Mouse (Mus musculus) MEL (cell line): ENCODE measurements around the gene Zfp119a. TPM values are rescaled to one million over a fixed set of nuclear protein-coding genes. Genes with fewer than 3 reads are reported as not detected.
A peak's percentile ranks its signal among the peaks of the same experiment; 100 is the strongest.
"Not testable (repeated sequence)": the region's sequence is repeated elsewhere in the genome, so short reads cannot be mapped to it uniquely, and the experiment has no call there.

Experiments used
- DNase-seq: peaks from one replicate; pipeline ENCODE4 v3.0.0; 2011; ENCODE audit warnings: low read depth, low spot score
- H3K27ac ChIP-seq: 2 replicates; pipeline ENCODE4 v1.5.1; 2012; ENCODE audit warnings: low read depth, mild to moderate bottlenecking, control low read depth, low read length, moderate library complexity; ENCODE audit not compliant: control insufficient read depth
- H3K27me3 ChIP-seq, 2 experiments: fragments of 150-350 bp in 1 of 2; sonication (generic) in 1 of 2; 2 replicates each; pipeline ENCODE4 v1.6.1; 2012; ENCODE audit warnings: low read length in 2 of 2, mild to moderate bottlenecking in 2 of 2, improper control_type of control experiment in 1 of 2, moderate library complexity in 1 of 2; ENCODE audit not compliant: insufficient read depth in 2 of 2, control insufficient read depth in 1 of 2
- H3K36me3 ChIP-seq, 2 experiments: 2 replicates each; pipeline ENCODE4 v1.6.1; 2012 to 2014; ENCODE audit warnings: low read length in 2 of 2, improper control_type of control experiment in 1 of 2, inconsistent platforms in 1 of 2, mild to moderate bottlenecking in 1 of 2; ENCODE audit not compliant: insufficient read depth in 2 of 2, control insufficient read depth in 1 of 2
- H3K4me1 ChIP-seq, 2 experiments: fragments of 150-350 bp in 1 of 2; sonication (generic) in 1 of 2; 2 replicates each; pipeline ENCODE4 v1.6.1; 2012; ENCODE audit warnings: low read length in 2 of 2, improper control_type of control experiment in 1 of 2, mild to moderate bottlenecking in 1 of 2; ENCODE audit not compliant: insufficient read depth in 2 of 2, control insufficient read depth in 1 of 2
- H3K4me3 ChIP-seq, 2 experiments: fragments of 150-350 bp in 1 of 2; sonication (generic) in 1 of 2; 2 replicates each; pipeline ENCODE4 v1.5.1; 2012; ENCODE audit warnings: low read depth in 2 of 2, low read length in 2 of 2, mild to moderate bottlenecking in 2 of 2, moderate library complexity in 2 of 2, control low read depth in 1 of 2, improper control_type of control experiment in 1 of 2; ENCODE audit not compliant: control insufficient read depth in 1 of 2, insufficient read depth in 1 of 2
- H3K79me2 ChIP-seq: 2 replicates; pipeline ENCODE4 v1.6.1; 2012; ENCODE audit warnings: mild to moderate bottlenecking, low read length, moderate library complexity; ENCODE audit not compliant: control insufficient read depth, poor library complexity, insufficient read depth
- H3K9ac ChIP-seq: 2 replicates; pipeline ENCODE4 v1.6.1; 2012; ENCODE audit warnings: low read depth, mild to moderate bottlenecking, control low read depth, low read length, moderate library complexity; ENCODE audit not compliant: control insufficient read depth, poor library complexity, severe bottlenecking
- H3K9me3 ChIP-seq: fragments of 150-350 bp; sonication (generic); replicated peaks from 2 replicates; pipeline ENCODE4 v1.6.1; 2012; ENCODE audit warnings: mild to moderate bottlenecking, low read length, improper control_type of control experiment, moderate library complexity; ENCODE audit not compliant: insufficient read depth
- BHLHE40 ChIP-seq: IDR thresholded peaks from 2 replicates; pipeline ENCODE4 v1.6.1; 2012; ENCODE audit warnings: low read depth, mild to moderate bottlenecking, inconsistent platforms, low read length, improper control_type of control experiment, borderline replicate concordance
- CTCF ChIP-seq, 3 experiments: IDR thresholded peaks in 2 of 3; conservative IDR thresholded peaks in 1 of 3; 2 replicates each; pipeline ENCODE4 v1.5.1; 2011 to 2012; ENCODE audit warnings: low read length in 3 of 3, low read depth in 2 of 3, mild to moderate bottlenecking in 2 of 3, improper control_type of control experiment in 1 of 3, inconsistent platforms in 1 of 3, mixed read lengths in 1 of 3, moderate library complexity in 1 of 3; ENCODE audit not compliant: control insufficient read depth in 1 of 3, insufficient read depth in 1 of 3, poor library complexity in 1 of 3, severe bottlenecking in 1 of 3
- E2F4 ChIP-seq: IDR thresholded peaks from 2 replicates; pipeline ENCODE4 v1.6.1; 2011; ENCODE audit warnings: low read depth, low read length, improper control_type of control experiment, borderline replicate concordance
- ELF1 ChIP-seq: IDR thresholded peaks from 2 replicates; pipeline ENCODE4 v1.6.1; 2014; ENCODE audit warnings: low read depth, mild to moderate bottlenecking, inconsistent platforms, low read length, improper control_type of control experiment, moderate library complexity
- ETS1 ChIP-seq: IDR thresholded peaks from 2 replicates; pipeline ENCODE4 v1.6.1; 2012; ENCODE audit warnings: low read depth, mild to moderate bottlenecking, inconsistent platforms, low read length, improper control_type of control experiment, moderate library complexity
- HCFC1 ChIP-seq: IDR thresholded peaks from 2 replicates; pipeline ENCODE4 v1.6.1; 2012; ENCODE audit warnings: low read depth, mild to moderate bottlenecking, inconsistent platforms, low read length, improper control_type of control experiment, moderate library complexity
- MAFK ChIP-seq: IDR thresholded peaks from 2 replicates; pipeline ENCODE4 v1.6.1; 2011; ENCODE audit warnings: low read depth, mild to moderate bottlenecking, low read length, improper control_type of control experiment, borderline replicate concordance
- NELFE ChIP-seq: IDR thresholded peaks from 2 replicates; pipeline ENCODE4 v1.6.1; 2011; ENCODE audit warnings: low read depth, low read length, improper control_type of control experiment
- NRF1 ChIP-seq: IDR thresholded peaks from 2 replicates; pipeline ENCODE4 v1.6.1; 2014; ENCODE audit warnings: low read depth, mild to moderate bottlenecking, inconsistent platforms, low read length, improper control_type of control experiment, moderate library complexity; ENCODE audit not compliant: poor library complexity, insufficient read depth, severe bottlenecking
- POLR2A ChIP-seq, 2 experiments: IDR thresholded peaks; 2 replicates each; pipeline ENCODE4 v1.6.1; 2011 to 2012; ENCODE audit warnings: low read length in 2 of 2, mild to moderate bottlenecking in 2 of 2, control low read depth in 1 of 2, improper control_type of control experiment in 1 of 2, low read depth in 1 of 2, moderate library complexity in 1 of 2; ENCODE audit not compliant: control insufficient read depth in 1 of 2, insufficient read depth in 1 of 2, poor library complexity in 1 of 2
- POLR2AphosphoS2 ChIP-seq: IDR thresholded peaks from 2 replicates; pipeline ENCODE4 v1.6.1; 2011; ENCODE audit warnings: low read length, improper control_type of control experiment
- RCOR1 ChIP-seq: IDR thresholded peaks from 2 replicates; pipeline ENCODE4 v1.6.1; 2012; ENCODE audit warnings: low read depth, mild to moderate bottlenecking, inconsistent platforms, low read length, improper control_type of control experiment
- SIN3A ChIP-seq: IDR thresholded peaks from 2 replicates; pipeline ENCODE4 v1.6.1; 2012; ENCODE audit warnings: low read length, improper control_type of control experiment, inconsistent platforms
- SMC3 ChIP-seq: IDR thresholded peaks from 2 replicates; pipeline ENCODE4 v1.6.1; 2011; ENCODE audit warnings: low read depth, low read length, improper control_type of control experiment
- TBP ChIP-seq: IDR thresholded peaks from 2 replicates; pipeline ENCODE4 v1.8.0; 2011; ENCODE audit warnings: low read depth, low read length, improper control_type of control experiment
- UBTF ChIP-seq: IDR thresholded peaks from 2 replicates; pipeline ENCODE4 v1.6.1; 2012; ENCODE audit warnings: low read depth, mild to moderate bottlenecking, inconsistent platforms, low read length, improper control_type of control experiment, moderate library complexity, borderline replicate concordance; ENCODE audit not compliant: insufficient read depth
- USF2 ChIP-seq, 2 experiments: IDR thresholded peaks; 2 replicates each; pipeline ENCODE4 v1.6.1; 2011 to 2012; ENCODE audit warnings: improper control_type of control experiment in 2 of 2, low read length in 2 of 2, borderline replicate concordance in 1 of 2, inconsistent platforms in 1 of 2, low read depth in 1 of 2, mild to moderate bottlenecking in 1 of 2; ENCODE audit not compliant: insufficient read depth in 1 of 2
- ZC3H11A ChIP-seq: IDR thresholded peaks from 2 replicates; pipeline ENCODE4 v1.6.1; 2012; ENCODE audit warnings: low read depth, mild to moderate bottlenecking, inconsistent platforms, low read length, improper control_type of control experiment
- ZMIZ1 ChIP-seq: IDR thresholded peaks from 2 replicates; pipeline ENCODE4 v1.6.1; 2012; ENCODE audit warnings: low read depth, mild to moderate bottlenecking, inconsistent platforms, low read length, improper control_type of control experiment, moderate library complexity
- polyA plus RNA-seq, 2 experiments: library from polyadenylated mRNA; stranded (reverse) in 1 of 2; unstranded in 1 of 2; fragments of >175 nt in 1 of 2; fragments of >200 nt in 1 of 2; gene quantifications; 2 replicates each; pipeline versions ENCODE4 v1.2.1 to v1.2.4; 2012; ENCODE audit warnings: low replicate concordance in 2 of 2, low read depth in 1 of 2; ENCODE audit not compliant: insufficient read length in 2 of 2, insufficient read depth in 1 of 2, missing spikeins in 1 of 2
- total RNA-seq: library from RNA; depleted of rRNA; stranded (reverse); fragments of 300-350 nt; gene quantifications from 2 replicates; pipeline ENCODE4 v1.2.3, GENCODE M21; 2012; rRNA removed

Gene Zfp119a
- total RNA-seq (1.7 TPM in 2 replicates), polyA plus RNA-seq (under 1 TPM in 1 of 2 experiments, not detected in 1; 0.71 TPM)

- Histone ChIP-seq H3K4me3 (peak within 1 kb of the TSS; percentile 75 to 78), H3K9ac (peak within 1 kb of the TSS; percentile 67), H3K27ac (peak within 1 kb of the TSS; percentile 41), H3K36me3 (peaks cover 0 to 13% of the 10 kb centered on the region in 2 experiments; a peak in 2 of 4 replicates)
- peak; percentile 93 for DNase-seq
- TF ChIP-seq NRF1 = peak; percentile 46; the same call in 1 of the 2 replicates
- TF ChIP-seq ZMIZ1 = peak; percentile 50; the same call in 1 of the 2 replicates
- 0 out of 2 replicates have a peak, but pooled peaks have one; percentile 28 for TF ChIP-seq NELFE
- TF ChIP-seq SIN3A = peak; percentile 10; the same call in 1 of the 2 replicates
- TF ChIP-seq HCFC1 = peak; percentile 73
- TF ChIP-seq ELF1 = peak; percentile 49; the same call in 1 of the 2 replicates
- peak; percentile 68 for TF ChIP-seq TBP
- TF ChIP-seq POLR2A (IDR thresholded peaks at IDR 0.05; ENCODE audit: control insufficient read depth in 1 of 2, insufficient read depth in 1 of 2, low read depth in 1 of 2, low read length in 2 of 2, poor library complexity in 1 of 2) = peak; percentile 43 to 68; a peak in 2 of 4 replicates
- 0 out of 2 replicates have a peak, but pooled peaks have one; percentile 65 for TF ChIP-seq POLR2AphosphoS2
- H3K79me2 ChIP-seq, H3K4me1 ChIP-seq, H3K9me3 ChIP-seq, H3K27me3 ChIP-seq: not testable (repeated sequence)
These were observed at the start of gene Zfp119a for GRCm38 (mm10) chr17:55878636-55879369. Gene Zfp119a (minus strand): TSS chr17:55878930.

DNA sequence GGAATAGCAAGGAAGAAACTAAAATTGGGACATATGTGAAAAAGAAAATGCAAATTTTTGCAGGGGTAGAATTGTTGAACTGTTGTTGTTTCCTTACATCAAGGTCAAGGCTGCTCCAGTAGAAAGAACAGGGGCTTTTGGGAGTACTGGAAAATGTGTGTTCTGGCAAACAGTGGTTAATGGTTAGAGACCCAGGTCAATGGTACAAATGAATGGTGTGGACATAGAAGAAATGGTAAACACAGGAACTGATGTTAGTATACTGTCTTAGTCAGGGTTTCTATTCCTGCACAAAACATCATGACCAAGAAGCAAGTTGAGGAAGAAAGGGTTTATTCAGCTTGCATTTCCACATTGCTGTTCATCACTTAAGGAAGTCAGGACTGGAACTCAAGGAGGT lies 27.9 kb upstream of the Zfp119a start:
- Histone ChIP-seq H3K4me3 (no peak overlapping the region), H3K36me3 (no peaks in the 10 kb centered on the region), H3K4me1 (no peaks in the 10 kb centered on the region; a peak in 1 of 4 replicates), H3K27ac (no peak overlapping the region), H3K27me3 (peaks cover 0 to 2% of the 10 kb centered on the region in 2 experiments; a peak in 1 of 4 replicates), H3K9me3 (no peaks in the 10 kb centered on the region), H3K79me2 (no peaks in the 10 kb centered on the region), H3K9ac (no peak overlapping the region)
- TF ChIP-seq MAFK (no peak), ETS1 (no peak), BHLHE40 (no peak), ZC3H11A (no peak), RCOR1 (no peak), SMC3 (no peak), UBTF (no peak), SIN3A (no peak), USF2 (IDR thresholded peaks at IDR 0.05; ENCODE audit: borderline replicate concordance in 1 of 2, insufficient read depth in 1 of 2, low read depth in 1 of 2, low read length in 2 of 2) (no peak), CTCF (IDR thresholded peaks at IDR 0.05 in 2 of 3, conservative IDR thresholded peaks at IDR 0.05 in 1 of 3; ENCODE audit: control insufficient read depth in 1 of 3, insufficient read depth in 1 of 3, low read depth in 2 of 3, low read length in 3 of 3, poor library complexity in 1 of 3, severe bottlenecking in 1 of 3) (no peak), E2F4 (no peak)
- DNase-seq = no peak
